Mouse (Mus musculus): ENCODE results near the gene Ablim1.
A peak's percentile ranks its signal among the peaks of the same experiment; 100 is the strongest.

Gene Ablim1

GRCm38 (mm10) chr19:57000592-57000991 lies 314.1 kb downstream of the Ablim1 start:
- no peak for DNase-seq

GRCm38 (mm10) chr19:56999781-57000180 lies 314.9 kb downstream of the Ablim1 start:
- no peak for DNase-seq

GRCm38 (mm10) chr19:56998910-56999309 lies 315.8 kb downstream of the Ablim1 start:
- DNase-seq, result no peak

GRCm38 (mm10) chr19:56998331-56998730 lies 316.4 kb downstream of the Ablim1 start:
- no peak for DNase-seq

- peak; percentile 71 for DNase-seq
Measured at GRCm38 (mm10) chr19:56997164-56997599, 317.5 kb downstream of the Ablim1 start.

- no peak for DNase-seq
Measured at GRCm38 (mm10) chr19:56995441-56995840, 319.3 kb downstream of the Ablim1 start.

GRCm38 (mm10) chr19:56994653-56995052 lies 320.1 kb downstream of the Ablim1 start:
- DNase-seq, result peak; percentile 66

- DNase-seq, result no peak
Measured at GRCm38 (mm10) chr19:56993763-56994162, 321.0 kb downstream of the Ablim1 start.

- DNase-seq, result no peak
Measured at GRCm38 (mm10) chr19:56992978-56993545, 321.7 kb downstream of the Ablim1 start.

GRCm38 (mm10) chr19:56990367-56991111 lies 324.2 kb downstream of the Ablim1 start:
- peak; percentile 56 for DNase-seq

- DNase-seq, result no peak
Measured at GRCm38 (mm10) chr19:56989171-56989570, 325.5 kb downstream of the Ablim1 start.

- peak; percentile 53 for DNase-seq
Measured at GRCm38 (mm10) chr19:56984229-56984628, 330.5 kb downstream of the Ablim1 start.

GRCm38 (mm10) chr19:56983757-56984156 lies 331.0 kb downstream of the Ablim1 start:
- no peak for DNase-seq
